Mouse (Mus musculus) embryonic facial prominence, embryonic 10.5 days (tissue): ENCODE measurements around the gene Ift20. TPM values are rescaled to one million over a fixed set of nuclear protein-coding genes. Genes with fewer than 3 reads are reported as not detected.

Source experiments
- DNase-seq: peaks from one replicate; pipeline ENCODE4 v3.0.0-alpha.2; 2017; ENCODE audit warnings: low spot score
- H3K27ac ChIP-seq: fragments of 300-500 bp; sonication (generic); replicated peaks from 2 replicates; pipeline ENCODE4 v1.5.1; 2016; ENCODE audit warnings: mild to moderate bottlenecking
- H3K27me3 ChIP-seq: fragments of 300-500 bp; sonication (generic); replicated peaks from 2 replicates; pipeline ENCODE4 v1.6.1; 2016; ENCODE audit warnings: low read depth, mild to moderate bottlenecking; ENCODE audit not compliant: poor library complexity, severe bottlenecking
- H3K36me3 ChIP-seq: fragments of 300-500 bp; sonication (generic); replicated peaks from 2 replicates; pipeline ENCODE4 v1.6.1; 2016; ENCODE audit warnings: mild to moderate bottlenecking, moderate library complexity
- H3K4me1 ChIP-seq: fragments of 300-500 bp; sonication (generic); 2 replicates; pipeline ENCODE4 v1.6.1; 2016
- H3K4me3 ChIP-seq: fragments of 300-500 bp; sonication (generic); 2 replicates; pipeline ENCODE4 v1.5.1; 2016; ENCODE audit warnings: mild to moderate bottlenecking, moderate library complexity
- H3K9me3 ChIP-seq: fragments of 300-500 bp; sonication (generic); 2 replicates; pipeline ENCODE4 v1.6.1; 2016; ENCODE audit warnings: mild to moderate bottlenecking
- WGBS: fragments of 180-500 bp; shearing (Covaris S2); methylation state at CpG from one replicate; pipeline ENCODE4 v1.1.7; 2016; 5-methylcytosine and 5-hydroxymethylcytosine counted together
- polyA plus RNA-seq: library from polyadenylated mRNA; unstranded; fragments of >200 nt; fragmentation: Nextera tagmentation; extraction: Ambion mirVana; gene quantifications from 2 replicates; pipeline ENCODE4 v1.2.1, GENCODE M21; 2016

Gene Ift20
- polyA plus RNA-seq, result 84.2 and 95.2 TPM in 2 replicates

DNA sequence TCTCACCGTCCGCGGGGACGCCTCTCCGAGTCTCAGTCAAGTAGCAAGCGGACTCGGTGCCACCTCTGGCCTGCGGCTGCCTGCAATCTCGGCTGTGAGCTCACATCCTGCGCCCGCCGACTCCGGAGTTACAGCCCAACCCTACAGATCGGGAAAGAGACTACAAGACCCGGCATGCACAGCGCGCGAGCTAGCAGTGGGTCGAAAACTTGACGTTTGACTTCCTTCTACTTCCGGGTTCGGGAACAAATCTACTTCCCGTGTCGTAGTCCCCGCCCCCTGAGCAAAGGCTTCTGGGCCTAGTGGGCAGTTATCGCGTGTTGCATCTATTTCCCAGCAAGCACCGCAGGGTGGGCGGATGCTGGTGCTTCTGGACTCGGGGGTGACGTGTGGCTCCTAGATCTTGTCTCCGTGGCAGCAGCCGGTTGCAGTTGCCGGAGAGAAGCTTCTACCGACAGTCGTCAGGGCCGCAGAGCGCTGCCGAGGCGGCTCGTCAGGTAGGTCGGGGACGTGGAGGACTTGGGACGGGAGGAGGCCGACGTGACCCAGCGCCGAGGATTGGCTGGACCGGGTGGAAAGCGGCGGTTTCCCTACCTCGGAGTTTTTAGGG, at the start of gene Ift20, which contains the start of gene Tnfaip1:
Gene Ift20, plus strand, starts transcription at position 282 of the 610 bp plus-strand sequence.
Gene Tnfaip1, minus strand, starts transcription at position 253 of the 610 bp plus-strand sequence.
- Histone ChIP-seq H3K4me3 (peak within 1 kb of the TSS; percentile 91), H3K4me1 (peaks cover 22% of the 10 kb centered on the region), H3K27me3 (no peaks in the 10 kb centered on the region), H3K36me3 (peaks cover 59% of the 10 kb centered on the region), H3K9me3 (no peaks in the 10 kb centered on the region), H3K27ac (peak within 1 kb of the TSS; percentile 92)
- peak; percentile 98 for DNase-seq
- under 1% methylated on average over 52 of the region's 52 CpGs for WGBS

GRCm38 (mm10) chr11:78488168-78488567, 48.0 kb upstream of the Ift20 start:
- DNase-seq, result peak; percentile 83
- peaks cover 91% of the 10 kb centered on the region for H3K27me3 ChIP-seq
- H3K27ac ChIP-seq, result no peak overlapping the region
- no peaks in the 10 kb centered on the region for H3K36me3 ChIP-seq
- no peaks in the 10 kb centered on the region for H3K9me3 ChIP-seq
- 4% methylated on average over 8 of the region's 8 CpGs for WGBS
- peak overlapping the region; percentile 17; the same call in 1 of the 2 replicates for H3K4me3 ChIP-seq
- peaks cover 14% of the 10 kb centered on the region for H3K4me1 ChIP-seq

DNA sequence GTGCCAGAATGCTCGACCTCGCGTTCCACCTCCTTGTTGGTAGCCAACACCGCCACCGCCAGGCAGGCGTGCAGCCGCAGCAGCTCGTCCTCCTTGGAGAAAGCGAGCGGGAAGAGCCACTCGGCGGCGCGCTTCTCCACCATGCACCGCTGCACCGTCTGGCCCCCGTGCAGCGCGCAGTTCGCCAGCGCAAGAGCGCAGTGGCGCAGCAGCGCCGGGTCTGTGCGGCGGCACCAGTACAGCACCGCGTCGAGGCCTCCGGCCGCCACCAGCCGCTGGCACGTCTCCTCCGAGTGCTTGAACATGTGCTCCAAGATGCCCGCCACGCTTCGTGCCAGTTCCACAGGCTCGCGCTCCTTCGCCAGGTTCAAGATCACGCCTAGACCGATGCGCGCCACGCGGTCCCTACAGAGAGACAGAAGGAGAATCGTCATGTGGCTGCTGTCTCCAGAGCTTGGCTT, 45.4 kb upstream of the Ift20 start:
- Histone ChIP-seq H3K4me1 (peaks cover 14% of the 10 kb centered on the region), H3K36me3 (no peaks in the 10 kb centered on the region), H3K27ac (no peak overlapping the region; the same call in 1 of the 2 replicates), H3K9me3 (no peaks in the 10 kb centered on the region), H3K4me3 (peak overlapping the region; percentile 51), H3K27me3 (peaks cover 97% of the 10 kb centered on the region)
- 7% methylated on average over 48 of the region's 48 CpGs for WGBS
- peak; percentile 75 for DNase-seq

DNA sequence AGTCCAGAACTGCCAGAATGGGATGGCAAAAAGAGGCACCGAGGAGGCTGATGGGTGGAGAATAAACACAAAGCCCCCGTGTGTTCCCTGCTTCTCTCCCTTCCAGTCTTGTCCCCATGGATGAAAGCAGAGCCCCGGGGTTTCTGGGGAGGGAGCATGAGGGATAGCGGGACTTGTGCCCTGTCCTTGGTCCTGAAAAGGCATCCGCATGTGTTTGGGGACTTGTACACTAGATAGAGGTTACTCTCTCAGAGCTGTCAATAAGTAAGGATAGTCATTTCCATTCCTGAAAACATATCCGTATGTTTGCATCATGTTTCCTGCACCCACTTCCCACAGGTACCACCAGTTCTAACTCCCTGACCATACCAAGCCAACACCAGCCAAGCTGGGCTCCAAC, 40.3 kb upstream of the Ift20 start:
- Histone ChIP-seq H3K4me1 (peaks cover 31% of the 10 kb centered on the region), H3K4me3 (no peak overlapping the region), H3K36me3 (no peaks in the 10 kb centered on the region), H3K27me3 (peaks cover 88% of the 10 kb centered on the region), H3K27ac (no peak overlapping the region), H3K9me3 (no peaks in the 10 kb centered on the region)
- DNase-seq, result peak; percentile 75
- 5% methylated on average over 6 of the region's 6 CpGs for WGBS

- WGBS, result under 1% methylated on average over 44 of the region's 44 CpGs
- Histone ChIP-seq H3K4me3 (peak overlapping the region; percentile 71), H3K36me3 (no peaks in the 10 kb centered on the region), H3K27me3 (peaks cover 87% of the 10 kb centered on the region), H3K9me3 (no peaks in the 10 kb centered on the region), H3K27ac (peak overlapping the region; percentile 71; the same call in 1 of the 2 replicates), H3K4me1 (peaks cover 29% of the 10 kb centered on the region)
- DNase-seq, result peak; percentile 68
Observed at GRCm38 (mm10) chr11:78497071-78497541, 39.1 kb upstream of the Ift20 start.

DNA sequence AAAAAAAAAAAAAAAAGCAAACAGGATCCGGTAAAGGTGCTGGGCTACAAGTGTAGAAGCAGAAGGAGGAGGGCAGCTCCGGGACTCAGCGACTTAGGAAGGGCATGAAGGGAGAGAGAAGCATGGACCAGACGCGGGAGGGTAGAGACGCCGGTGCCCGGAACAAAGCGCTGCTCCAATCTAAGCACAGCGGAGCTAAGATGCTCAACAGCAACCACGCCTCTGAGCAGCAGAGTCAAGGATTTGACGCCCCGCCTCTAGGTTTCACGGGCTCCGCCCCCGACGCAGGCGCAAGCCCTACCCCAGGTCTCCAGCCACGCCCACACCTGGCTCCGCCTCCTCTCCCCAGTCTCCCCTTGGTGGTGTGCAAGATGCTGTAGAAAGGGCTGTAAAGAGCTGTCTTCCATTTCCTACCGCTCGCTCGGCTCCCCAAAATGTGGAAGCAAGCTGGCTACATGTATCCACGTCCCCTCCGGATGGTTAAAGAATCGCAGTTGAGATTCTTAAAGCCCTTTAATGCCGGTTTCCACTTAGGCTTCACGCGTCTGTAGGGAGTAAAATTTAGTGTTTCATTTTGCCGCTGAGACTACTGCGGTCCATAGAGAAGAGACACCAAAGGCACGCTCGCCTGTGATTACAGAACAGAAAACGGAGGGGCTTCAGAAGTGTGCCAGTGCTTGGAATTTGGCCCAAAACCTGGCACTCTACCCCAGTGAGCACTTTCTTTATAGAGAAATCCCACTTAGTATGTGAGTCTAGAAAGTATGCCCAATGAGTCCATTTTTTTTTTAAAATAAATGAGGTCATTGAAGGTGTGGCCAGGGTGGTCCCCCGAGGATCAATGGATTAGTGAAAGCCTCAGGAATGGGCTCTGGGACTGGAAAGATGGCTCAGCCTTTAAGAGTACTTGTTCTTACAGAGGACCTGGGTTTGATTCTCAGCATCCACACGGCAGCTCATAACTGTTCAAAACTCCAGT, 38.3 kb upstream of the Ift20 start, which contains the start of gene Sarm1:
Gene Sarm1, minus strand, starts transcription at position 211 of the 979 bp plus-strand sequence.
- Histone ChIP-seq H3K4me1 (peaks cover 29% of the 10 kb centered on the region), H3K9me3 (no peaks in the 10 kb centered on the region), H3K36me3 (no peaks in the 10 kb centered on the region), H3K27me3 (peaks cover 80% of the 10 kb centered on the region), H3K4me3 (peak within 1 kb of the TSS; percentile 71), H3K27ac (peak within 1 kb of the TSS; percentile 71)
- peak; percentile 97 for DNase-seq
- WGBS, result 4% methylated on average over 36 of the region's 36 CpGs

- Histone ChIP-seq H3K27ac (peak within 1 kb of the TSS; percentile 71), H3K36me3 (no peaks in the 10 kb centered on the region), H3K9me3 (no peaks in the 10 kb centered on the region), H3K4me3 (peak within 1 kb of the TSS; percentile 71), H3K27me3 (peaks cover 71% of the 10 kb centered on the region), H3K4me1 (peaks cover 29% of the 10 kb centered on the region)
- no peak for DNase-seq
- 56% methylated on average over 7 of the region's 7 CpGs for WGBS
Observed at GRCm38 (mm10) chr11:78499004-78499403, 37.2 kb upstream of the Ift20 start, which contains the start of gene Vtn. Vtn (plus strand) TSS chr11:78499091.

- peaks cover 29% of the 10 kb centered on the region for H3K4me1 ChIP-seq
- no peak for DNase-seq
- H3K4me3 ChIP-seq, result peak overlapping the region; percentile 2; the same call in 1 of the 2 replicates
- H3K9me3 ChIP-seq, result no peaks in the 10 kb centered on the region
- 49% methylated on average over 16 of the region's 16 CpGs for WGBS
- peaks cover 66% of the 10 kb centered on the region for H3K27me3 ChIP-seq
- H3K27ac ChIP-seq, result peak overlapping the region; percentile 35; the same call in 1 of the 2 replicates
- no peaks in the 10 kb centered on the region for H3K36me3 ChIP-seq
Observed at GRCm38 (mm10) chr11:78499543-78499942, 36.6 kb upstream of the Ift20 start.

- Histone ChIP-seq H3K27me3 (peaks cover 54% of the 10 kb centered on the region), H3K36me3 (peaks cover 9% of the 10 kb centered on the region), H3K4me1 (peaks cover 29% of the 10 kb centered on the region), H3K27ac (no peak overlapping the region), H3K9me3 (no peaks in the 10 kb centered on the region), H3K4me3 (no peak overlapping the region)
- DNase-seq, result no peak
- 81% methylated on average over 9 of the region's 9 CpGs for WGBS
Observed at GRCm38 (mm10) chr11:78500623-78501202, 35.4 kb upstream of the Ift20 start.

DNA sequence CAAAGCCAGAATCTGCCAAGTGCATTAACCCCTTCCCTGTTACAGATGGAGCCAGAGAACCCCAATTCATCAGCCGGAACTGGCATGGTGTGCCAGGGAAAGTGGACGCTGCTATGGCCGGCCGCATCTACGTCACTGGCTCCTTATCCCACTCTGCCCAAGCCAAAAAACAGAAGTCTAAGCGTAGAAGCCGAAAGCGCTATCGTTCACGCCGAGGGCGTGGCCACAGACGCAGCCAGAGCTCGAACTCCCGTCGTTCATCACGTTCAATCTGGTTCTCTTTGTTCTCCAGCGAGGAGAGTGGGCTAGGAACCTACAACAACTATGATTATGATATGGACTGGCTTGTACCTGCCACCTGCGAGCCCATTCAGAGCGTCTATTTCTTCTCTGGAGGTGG, 34.6 kb upstream of the Ift20 start:
- no peak for DNase-seq
- H3K27me3 ChIP-seq, result peaks cover 46% of the 10 kb centered on the region
- H3K27ac ChIP-seq, result no peak overlapping the region
- WGBS, result 82% methylated on average over 20 of the region's 20 CpGs
- H3K4me1 ChIP-seq, result peaks cover 27% of the 10 kb centered on the region
- H3K36me3 ChIP-seq, result peaks cover 17% of the 10 kb centered on the region
- H3K9me3 ChIP-seq, result no peaks in the 10 kb centered on the region
- no peak overlapping the region for H3K4me3 ChIP-seq

- no peak within 1 kb of the TSS for H3K27ac ChIP-seq
- DNase-seq, result no peak
- H3K9me3 ChIP-seq, result no peaks in the 10 kb centered on the region
- H3K36me3 ChIP-seq, result peaks cover 33% of the 10 kb centered on the region
- peaks cover 39% of the 10 kb centered on the region for H3K27me3 ChIP-seq
- WGBS, result 76% methylated on average over 7 of the region's 7 CpGs
- peaks cover 11% of the 10 kb centered on the region for H3K4me1 ChIP-seq
- H3K4me3 ChIP-seq, result no peak within 1 kb of the TSS
Observed at GRCm38 (mm10) chr11:78502909-78503650, 33.1 kb upstream of the Ift20 start, which contains the start of gene Sebox. Sebox (plus strand) TSS chr11:78503447.
